Mouse (Mus musculus): ENCODE data around the gene Fam118b. TPM values are rescaled to one million over a fixed set of nuclear protein-coding genes. Genes with fewer than 3 reads are reported as not detected.

The Fam118b gene
- total and polyA plus RNA-seq, 3 experiments = 12.7 to 27.7 (median 21.3) TPM

- Histone ChIP-seq H3K36me3 (replicated peaks in 1 of 2; ENCODE audit: control insufficient read depth in 1 of 2, insufficient read depth in 1 of 2, low read length in 1 of 2) (peaks cover 61 to 73% of the 10 kb centered on the region in 2 experiments), H3K27ac (ENCODE audit: insufficient read depth, low read depth) (peak overlapping the region; percentile 54), H3K9me3 (replicated peaks; ENCODE audit: low read length) (peaks cover 4% of the 10 kb centered on the region), H3K4me3 (replicated peaks in 1 of 3; ENCODE audit: low read depth in 2 of 3, low read length in 2 of 3, poor library complexity in 1 of 3) (peak overlapping the region; percentile 95 to 99 (median 96)), H3K9ac (ENCODE audit: insufficient read depth, low read depth) (peak overlapping the region; percentile 97), H3K4me2 (ENCODE audit: insufficient read depth, low read depth, poor library complexity, severe bottlenecking) (peak overlapping the region; percentile 79), H3K4me1 (ENCODE audit: control insufficient read depth in 1 of 2, insufficient read depth in 2 of 2) (peaks cover 5 to 24% of the 10 kb centered on the region in 2 experiments; a peak in 3 of 4 replicates), H3K27me3 (replicated peaks) (no peaks in the 10 kb centered on the region), H3K79me2 (replicated peaks; ENCODE audit: control insufficient read depth, extremely low read depth, insufficient read depth, poor library complexity, severe bottlenecking) (peaks cover 23% of the 10 kb centered on the region)
- 0 out of 2 replicates have a peak, but pooled peaks have one; percentile 38 for TF ChIP-seq CHD1 (IDR thresholded peaks at IDR 0.05; ENCODE audit: low read depth, low read length)
- peak; percentile 91 for TF ChIP-seq SIN3A (IDR thresholded peaks at IDR 0.05; ENCODE audit: low read length)
- TF ChIP-seq POLR2A (IDR thresholded peaks at IDR 0.05; ENCODE audit: low read depth, low read length) = no peak
- TF ChIP-seq MAZ (IDR thresholded peaks at IDR 0.05; ENCODE audit: low read depth, low read length) = no peak
- peak; percentile 89 for TF ChIP-seq MXI1 (IDR thresholded peaks at IDR 0.05; ENCODE audit: low read depth, low read length)
- TF ChIP-seq MAX (IDR thresholded peaks at IDR 0.05; ENCODE audit: low read length) = peak; percentile 88
- peak; percentile 86; the same call in 1 of the 2 replicates for TF ChIP-seq MYC (IDR thresholded peaks at IDR 0.05; ENCODE audit: low read depth, low read length)
- in situ Hi-C loops (cut with MboI; ENCODE audit: low pct_ligation_motif_present, low pct_unique_long_range_greater_than_20kb, low sequenced_read_pairs) = no loop called here
- peak; percentile 29 for DNase-seq (ENCODE audit: extremely low read depth)
- dilution Hi-C loops (cut with MboI; ENCODE audit: extremely low pct_ligation_motif_present, extremely low pct_unique_long_range_greater_than_20kb, low sequenced_read_pairs) = no loop called here
Observed at GRCm38 (mm10) chr9:35211573-35212511, 55.8 kb downstream of the Fam118b start.

GRCm38 (mm10) chr9:35210542-35211474 lies 56.8 kb downstream of the Fam118b start, which contains the start of gene Foxred1:
Foxred1 (minus strand) TSS chr9:35211055.
- Histone ChIP-seq H3K27ac (ENCODE audit: insufficient read depth, low read depth) (peak within 1 kb of the TSS; percentile 54), H3K9ac (ENCODE audit: insufficient read depth, low read depth) (peak within 1 kb of the TSS; percentile 97), H3K4me1 (ENCODE audit: control insufficient read depth in 1 of 2, insufficient read depth in 2 of 2) (peaks cover 5 to 24% of the 10 kb centered on the region in 2 experiments; a peak in 3 of 4 replicates), H3K27me3 (replicated peaks) (no peaks in the 10 kb centered on the region), H3K4me3 (replicated peaks in 1 of 3; ENCODE audit: low read depth in 2 of 3, low read length in 2 of 3, poor library complexity in 1 of 3) (peak within 1 kb of the TSS; percentile 95 to 99 (median 96)), H3K36me3 (replicated peaks in 1 of 2; ENCODE audit: control insufficient read depth in 1 of 2, insufficient read depth in 1 of 2, low read length in 1 of 2) (peaks cover 62 to 78% of the 10 kb centered on the region in 2 experiments), H3K79me2 (replicated peaks; ENCODE audit: control insufficient read depth, extremely low read depth, insufficient read depth, poor library complexity, severe bottlenecking) (peaks cover 23% of the 10 kb centered on the region), H3K4me2 (ENCODE audit: insufficient read depth, low read depth, poor library complexity, severe bottlenecking) (peak within 1 kb of the TSS; percentile 93), H3K9me3 (replicated peaks; ENCODE audit: low read length) (peaks cover 8% of the 10 kb centered on the region)
- in situ Hi-C loops (cut with MboI; ENCODE audit: low pct_ligation_motif_present, low pct_unique_long_range_greater_than_20kb, low sequenced_read_pairs) (no loop called here), dilution Hi-C loops (cut with MboI; ENCODE audit: extremely low pct_ligation_motif_present, extremely low pct_unique_long_range_greater_than_20kb, low sequenced_read_pairs) (no loop called here)
- DNase-seq (ENCODE audit: extremely low read depth) = peak; percentile 99
- peak; percentile 92 for TF ChIP-seq NELFE (IDR thresholded peaks at IDR 0.05; ENCODE audit: low read depth, low read length)
- peak; percentile 85 for TF ChIP-seq KAT2A (IDR thresholded peaks at IDR 0.05; ENCODE audit: insufficient replicate concordance, low read length)
- peak; percentile 86 for TF ChIP-seq ZMIZ1 (IDR thresholded peaks at IDR 0.05; ENCODE audit: low read depth, low read length)
- TF ChIP-seq SMC3 (IDR thresholded peaks at IDR 0.05; ENCODE audit: low read depth, low read length) = no peak
- TF ChIP-seq BHLHE40 (IDR thresholded peaks at IDR 0.05; ENCODE audit: low read depth, low read length) = peak; percentile 49; the same call in 1 of the 2 replicates
- peak; percentile 63 for TF ChIP-seq SIN3A (IDR thresholded peaks at IDR 0.05; ENCODE audit: low read length)
- peak; percentile 11; the same call in 1 of the 2 replicates for TF ChIP-seq ZNF384 (IDR thresholded peaks at IDR 0.05; ENCODE audit: low read depth, low read length)
- no peak for TF ChIP-seq JUND (conservative IDR thresholded peaks at IDR 0.05; ENCODE audit: low read depth, low read length)
- no peak for TF ChIP-seq JUN (IDR thresholded peaks at IDR 0.05; ENCODE audit: insufficient read depth, low read depth, low read length)
- TF ChIP-seq ZC3H11A (IDR thresholded peaks at IDR 0.05; ENCODE audit: low read depth, low read length) = no peak
- 0 out of 2 replicates have a peak, but pooled peaks have one; percentile 34 for TF ChIP-seq MAX (IDR thresholded peaks at IDR 0.05; ENCODE audit: low read length)
- TF ChIP-seq IRF4 (IDR thresholded peaks at IDR 0.05; ENCODE audit: low read depth, low read length) = peak; percentile 84
- no peak for TF ChIP-seq EP300 (IDR thresholded peaks at IDR 0.05; ENCODE audit: low read length)
- TF ChIP-seq USF1 (IDR thresholded peaks at IDR 0.05; ENCODE audit: low read depth, low read length) = no peak
- no peak for TF ChIP-seq ZKSCAN1 (IDR thresholded peaks at IDR 0.05; ENCODE audit: borderline replicate concordance, low read depth, low read length)
- TF ChIP-seq ETS1 (conservative IDR thresholded peaks at IDR 0.05; ENCODE audit: low read depth, low read length) = peak; percentile 48; the same call in 1 of the 2 replicates
- TF ChIP-seq POLR2A (IDR thresholded peaks at IDR 0.05; ENCODE audit: low read depth, low read length) = peak; percentile 97
- TF ChIP-seq USF2 (conservative IDR thresholded peaks at IDR 0.05; ENCODE audit: low read depth, low read length) = no peak
- TF ChIP-seq CTCF (conservative IDR thresholded peaks at IDR 0.05 in 1 of 2, IDR thresholded peaks at IDR 0.05 in 1 of 2; ENCODE audit: low read depth in 2 of 2, low read length in 2 of 2) = no peak
- TF ChIP-seq PAX5 (IDR thresholded peaks at IDR 0.05; ENCODE audit: low read length) = no peak
- peak; percentile 59; the same call in 1 of the 2 replicates for TF ChIP-seq MEF2A (IDR thresholded peaks at IDR 0.05; ENCODE audit: borderline replicate concordance, low read depth, low read length)
- peak; percentile 76; the same call in 1 of the 2 replicates for TF ChIP-seq CHD1 (IDR thresholded peaks at IDR 0.05; ENCODE audit: low read depth, low read length)
- TF ChIP-seq CHD2 (IDR thresholded peaks at IDR 0.05; ENCODE audit: low read length) = peak; percentile 96
- peak; percentile 94 for TF ChIP-seq E2F4 (IDR thresholded peaks at IDR 0.05; ENCODE audit: insufficient replicate concordance, low read depth, low read length)

Measured in CH12.LX (cell line).